Mouse (Mus musculus) inflammation-experienced regulatory T-cells, adult 6 months (primary cell): ENCODE results near the gene Ncor2. TPM values are rescaled to one million over a fixed set of nuclear protein-coding genes. Genes with fewer than 3 reads are reported as not detected.
A peak's percentile ranks its signal among the peaks of the same experiment; 100 is the strongest.

Experiments
- ATAC-seq: one replicate; pipeline ENCODE4 v1.8.0; 2017
- polyA plus RNA-seq, 3 experiments: library from polyadenylated mRNA; unstranded; fragments of 100-300 nt; shearing (Covaris generic); gene quantifications; one replicate each; pipeline ENCODE4 v1.2.1; 2017

Ncor2 gene
- polyA plus RNA-seq, 3 experiments from 2014 or later: 3.9 to 6.7 (median 4.7) TPM

DNA sequence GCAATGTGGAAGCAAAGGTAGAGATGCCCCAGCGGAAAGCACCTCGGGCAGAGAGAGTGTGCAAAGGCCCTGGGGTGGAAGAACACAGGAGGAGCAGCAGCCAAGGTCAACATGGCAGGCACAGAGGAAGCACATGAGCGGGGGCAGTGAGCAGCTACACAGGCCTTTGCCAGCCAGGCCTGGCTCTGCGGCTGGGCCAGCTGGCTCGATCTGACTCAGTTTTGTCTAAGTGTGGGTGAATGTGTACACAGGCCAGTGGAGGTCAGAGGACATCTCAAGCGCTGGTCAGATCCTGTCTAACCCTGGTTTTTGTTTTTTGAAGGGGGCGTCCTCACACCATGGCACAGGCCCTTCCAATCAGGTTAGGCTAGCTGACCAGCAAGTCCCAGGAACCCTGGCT lies 10.9 kb downstream of the Ncor2 start:
- ATAC-seq: no peak

DNA sequence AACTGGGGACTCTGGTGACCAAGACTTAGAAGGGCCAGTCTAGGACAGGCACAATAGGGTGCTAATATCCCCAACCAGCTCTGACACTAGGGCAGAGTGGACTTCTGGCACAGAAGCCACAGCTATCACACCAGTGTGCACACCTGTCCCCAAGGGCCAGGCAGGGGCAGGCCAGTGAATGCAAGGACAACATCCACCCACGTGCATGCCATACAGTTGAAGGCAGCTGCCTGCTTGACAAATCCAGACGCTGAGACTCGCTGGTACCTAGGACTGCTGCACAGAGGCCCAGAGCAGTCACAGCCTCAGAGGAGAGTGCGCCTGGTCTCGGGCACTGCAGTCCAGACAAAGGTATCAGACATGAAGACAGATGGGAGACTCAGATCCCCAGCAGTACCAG lies 11.5 kb downstream of the Ncor2 start:
- no peak for ATAC-seq

DNA sequence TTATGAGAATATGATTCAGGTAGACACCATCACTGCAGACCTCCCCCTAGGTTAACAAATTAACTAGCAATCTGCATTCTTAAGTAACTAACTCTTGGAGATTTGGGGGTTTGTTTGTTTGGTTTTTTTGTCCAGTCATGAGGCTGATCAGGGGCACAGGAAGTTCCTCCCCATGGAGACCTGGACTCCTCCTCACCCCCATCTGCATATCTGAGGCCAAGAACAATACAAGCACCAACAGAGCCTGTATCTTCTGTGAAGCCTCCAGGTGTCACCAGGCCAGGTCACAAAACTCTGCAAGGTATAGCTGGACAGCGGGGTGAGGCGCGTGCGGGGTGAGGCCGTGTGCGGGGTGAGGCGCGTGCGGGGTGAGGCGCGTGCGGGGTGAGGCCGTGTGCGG lies 13.0 kb downstream of the Ncor2 start:
- no peak for ATAC-seq

DNA sequence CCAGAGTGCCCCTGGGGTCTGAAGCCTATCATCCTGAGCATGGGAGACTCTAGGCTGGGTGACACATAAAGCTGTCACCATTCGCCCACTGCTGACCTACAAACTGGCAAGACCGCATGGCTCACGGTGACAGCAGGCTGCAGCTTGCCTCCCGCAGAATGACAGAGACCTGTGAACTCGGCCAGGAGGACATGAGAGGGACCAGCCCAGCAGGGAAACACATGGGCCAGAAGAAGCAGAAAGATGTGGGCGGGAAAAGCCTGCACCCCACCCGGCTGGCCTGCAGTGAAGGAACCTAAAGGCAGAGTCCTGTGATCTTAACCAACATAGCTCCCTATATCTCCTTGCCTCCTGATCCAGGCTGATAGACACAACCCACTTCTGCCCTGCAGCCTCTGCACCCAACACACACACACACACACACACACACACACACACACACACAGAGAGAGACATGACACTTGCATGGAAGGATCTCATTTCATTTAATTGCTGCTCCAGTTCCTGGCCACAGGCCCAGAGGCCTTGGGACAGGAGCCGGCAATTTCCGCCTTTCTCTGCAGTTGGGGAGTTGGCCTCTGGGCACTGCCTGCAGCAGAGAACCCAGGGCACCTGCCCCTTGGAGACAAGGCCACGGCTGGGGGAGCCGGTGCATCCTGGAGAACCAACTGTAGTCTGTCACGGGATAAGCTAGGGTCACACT lies 14.4 kb downstream of the Ncor2 start:
- no peak for ATAC-seq

DNA sequence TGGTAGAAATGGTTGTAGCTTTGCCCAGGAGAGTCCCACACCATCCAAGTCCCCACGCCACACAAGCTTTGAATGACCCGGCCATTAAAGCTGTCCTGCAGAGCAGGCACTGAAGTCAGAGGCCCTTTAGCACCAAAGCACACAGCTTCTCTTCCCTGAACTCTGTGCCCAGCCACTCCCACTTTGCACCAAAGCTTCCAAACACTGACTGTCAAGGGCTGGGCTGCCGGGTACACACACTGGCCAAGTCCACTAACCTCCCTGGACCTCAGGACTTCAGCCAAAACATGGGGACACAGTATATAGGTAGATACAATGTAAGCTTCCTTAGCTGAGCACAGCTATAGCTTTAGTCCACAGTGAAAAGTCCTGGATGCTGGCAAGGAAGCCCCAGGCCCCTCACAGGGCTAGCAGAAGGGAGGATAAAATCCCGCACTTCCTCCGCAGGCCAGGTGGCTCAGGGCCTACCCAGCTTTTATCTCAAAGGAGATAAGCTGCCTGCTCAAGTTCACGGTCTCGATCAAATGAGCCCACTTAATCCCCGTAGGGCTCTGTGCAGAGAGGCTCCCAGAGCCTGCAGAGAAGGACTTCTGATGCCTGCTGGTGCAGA lies 15.5 kb downstream of the Ncor2 start:
- no peak for ATAC-seq

DNA sequence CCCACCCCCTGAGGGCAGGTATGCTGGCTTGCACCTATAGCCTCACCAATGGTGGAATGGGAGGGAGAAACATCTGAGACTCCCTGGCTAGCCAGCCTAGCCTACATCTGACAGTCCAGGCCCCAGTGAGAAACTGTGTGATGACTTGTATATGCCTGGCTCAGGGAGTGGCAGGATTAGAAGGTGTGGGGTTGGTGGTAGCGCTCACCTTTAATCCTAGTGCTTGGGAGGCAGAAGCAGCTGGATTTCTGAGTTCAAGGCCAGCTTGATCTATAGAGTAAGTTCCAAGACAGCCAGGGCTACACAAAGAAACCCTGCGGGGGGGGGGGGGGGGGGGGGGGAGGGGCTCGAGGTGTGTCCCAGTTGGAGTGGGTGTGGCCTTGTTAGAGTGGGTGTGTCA lies 16.6 kb downstream of the Ncor2 start:
- no peak for ATAC-seq

DNA sequence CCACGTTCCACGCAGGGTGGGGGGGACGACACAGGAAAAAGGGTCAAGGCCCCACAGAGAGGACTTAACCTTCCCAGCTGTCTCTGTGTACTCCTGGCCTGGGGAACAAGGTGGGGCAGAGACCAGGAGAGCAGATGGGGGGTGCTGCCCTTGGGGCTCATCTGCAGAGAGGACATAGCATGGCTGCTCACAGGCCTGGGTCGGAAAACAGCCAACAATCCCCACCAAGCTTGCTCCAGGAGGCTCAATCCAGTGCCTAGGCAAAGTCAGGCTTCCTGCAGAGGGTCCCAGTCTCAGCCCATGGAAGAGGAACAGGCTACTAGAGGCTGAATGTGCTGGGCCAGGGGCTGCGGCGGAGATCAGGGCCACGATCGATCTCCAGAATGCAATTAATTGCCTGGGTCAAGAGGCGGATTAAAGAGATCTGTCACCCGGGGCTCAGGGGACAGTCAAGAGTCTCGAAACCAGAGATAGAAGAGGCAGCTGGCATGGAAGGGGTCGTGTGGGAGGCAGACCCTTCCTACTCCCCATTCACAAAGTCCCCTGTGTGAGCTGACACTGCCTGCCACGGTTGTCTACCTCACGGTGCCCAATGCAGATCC lies 19.1 kb downstream of the Ncor2 start:
- no peak for ATAC-seq

DNA sequence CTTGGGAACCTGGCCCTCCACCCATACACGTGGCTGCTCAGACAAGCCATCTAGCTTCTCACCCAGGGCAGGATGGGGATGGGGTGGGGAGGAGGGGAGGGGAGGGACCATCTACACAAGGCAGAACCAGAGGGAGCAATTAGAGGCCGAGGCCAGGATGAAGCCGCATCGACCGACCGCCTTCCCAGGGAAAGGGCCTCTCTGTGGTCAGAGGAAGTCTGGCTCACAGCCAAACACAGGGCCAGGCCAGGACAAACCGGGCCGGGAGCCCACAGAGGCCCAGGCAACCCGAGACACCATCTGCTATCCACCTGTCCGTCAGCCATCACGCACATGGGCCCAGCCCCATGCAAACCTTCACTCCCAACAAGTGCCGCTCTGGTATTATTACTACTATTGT lies 19.7 kb downstream of the Ncor2 start:
- ATAC-seq: no peak

DNA sequence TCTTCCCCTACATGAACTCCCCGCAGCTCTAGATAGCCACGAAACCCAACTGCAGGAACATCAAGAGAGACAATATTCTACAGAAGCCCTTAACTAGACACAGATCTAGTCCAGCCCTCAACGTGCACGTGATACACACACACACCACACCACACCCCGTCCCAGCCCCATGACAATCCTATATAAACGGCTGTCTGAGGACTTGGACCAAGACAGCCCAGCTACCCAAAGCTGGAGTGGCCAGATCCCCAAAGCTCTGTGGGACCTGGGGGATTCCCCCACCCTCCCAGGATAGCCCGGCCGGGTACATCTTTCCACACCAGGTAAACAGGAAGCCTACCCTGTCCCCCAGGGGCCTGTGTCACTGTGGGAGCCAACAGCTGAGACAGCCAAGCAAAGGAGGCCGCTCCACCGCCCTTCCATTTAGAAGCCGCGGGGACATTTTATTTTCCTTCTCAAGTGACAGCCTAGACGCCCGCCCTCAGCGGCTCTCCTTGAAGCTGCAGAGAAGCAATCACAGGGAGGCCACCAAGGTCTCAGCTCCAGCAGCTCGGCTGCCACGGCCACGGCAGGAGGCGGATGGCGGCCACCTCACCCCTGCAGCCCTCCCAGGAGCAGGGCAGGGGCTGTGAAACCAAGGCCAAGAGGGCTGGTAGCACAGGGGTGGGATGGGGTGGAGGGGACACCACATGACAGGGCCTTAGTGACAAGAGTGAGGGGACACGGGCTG lies 20.6 kb downstream of the Ncor2 start:
- ATAC-seq: peak; percentile 80

DNA sequence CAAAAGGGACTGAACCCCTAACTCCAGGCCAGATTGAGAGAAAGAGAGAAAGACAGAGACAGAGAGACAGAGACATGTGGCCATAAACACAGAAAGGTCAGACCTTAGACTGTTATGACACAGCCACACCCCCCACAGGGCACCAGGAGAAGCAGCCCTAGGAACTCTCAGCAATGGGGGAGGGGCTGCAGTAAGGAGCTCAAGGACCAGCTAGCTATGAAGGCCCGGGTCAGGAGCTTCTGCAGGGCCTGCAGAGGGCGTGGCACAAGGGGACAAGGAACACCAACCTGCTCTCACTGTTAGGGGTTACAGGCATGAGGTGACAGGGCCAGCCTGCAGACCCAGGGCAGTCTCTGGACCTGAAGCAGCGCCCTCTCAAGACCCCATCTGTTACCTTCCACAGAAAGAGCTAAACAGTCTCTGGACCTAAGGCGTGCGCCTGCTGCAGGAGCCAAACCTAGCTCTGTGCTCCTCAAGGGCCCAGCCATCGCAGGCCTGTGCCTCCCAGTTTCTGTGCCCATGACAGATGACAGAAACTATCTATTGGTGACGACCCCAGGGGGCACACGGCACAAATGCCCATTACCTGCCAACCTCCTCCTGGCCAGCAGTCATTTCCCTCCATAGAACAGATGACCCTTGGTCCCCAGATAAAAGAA lies 21.5 kb downstream of the Ncor2 start:
- ATAC-seq: no peak

DNA sequence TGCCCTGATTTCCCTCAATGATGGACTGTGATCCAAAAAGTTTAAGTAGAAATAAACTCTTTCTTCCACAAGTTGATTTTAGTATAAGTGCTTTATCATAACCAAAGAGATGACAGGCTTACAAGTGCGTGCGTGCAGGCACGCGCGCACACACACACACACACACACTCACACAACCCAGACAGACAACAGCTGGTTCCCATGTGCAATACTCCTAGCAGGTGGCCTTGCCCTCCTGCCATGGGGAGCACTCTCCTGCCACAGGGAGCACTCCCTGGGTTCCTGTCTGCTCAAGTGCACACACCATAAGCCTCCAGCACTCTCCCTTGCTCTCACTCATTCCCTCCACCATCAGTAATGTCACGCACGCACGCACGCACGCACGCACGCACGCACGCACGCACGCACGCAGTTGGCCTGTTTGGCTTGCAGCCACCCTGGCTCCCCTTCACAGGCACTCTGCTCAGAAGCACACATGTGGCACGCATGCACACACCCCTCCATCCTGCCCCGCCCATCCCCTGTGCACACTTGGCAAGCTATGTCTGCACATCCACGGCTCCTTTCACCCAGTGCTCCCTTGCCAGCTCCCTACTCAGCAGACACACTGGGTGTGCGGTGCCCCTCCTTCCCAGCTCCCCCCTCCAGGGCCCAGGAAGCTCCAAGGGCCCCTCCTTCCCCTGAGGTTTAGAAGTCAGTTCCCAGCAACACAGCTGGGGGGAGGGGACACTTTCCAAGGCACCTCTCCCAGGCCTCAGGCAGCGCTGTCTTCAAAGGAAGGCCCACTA lies 22.4 kb downstream of the Ncor2 start:
- ATAC-seq: no peak

DNA sequence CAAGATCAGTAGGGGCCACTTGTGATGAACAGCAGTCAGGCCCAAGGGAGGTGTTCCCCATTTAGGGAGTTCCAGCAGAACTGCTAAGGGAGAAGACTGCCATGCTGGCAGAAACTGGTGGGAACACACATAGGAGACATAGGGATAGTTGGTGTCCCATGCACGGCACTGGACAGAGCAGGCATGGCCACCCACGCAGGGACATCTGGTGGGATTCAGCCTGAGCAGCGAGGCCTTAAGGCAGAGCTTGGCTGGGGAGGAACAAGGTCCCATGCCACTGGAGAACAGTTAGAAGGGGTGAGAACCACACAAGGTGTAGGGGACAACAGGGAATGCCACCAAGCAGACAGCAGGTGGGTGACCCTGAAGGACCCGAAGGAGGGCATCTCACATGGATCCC lies 23.6 kb downstream of the Ncor2 start:
- ATAC-seq: no peak

DNA sequence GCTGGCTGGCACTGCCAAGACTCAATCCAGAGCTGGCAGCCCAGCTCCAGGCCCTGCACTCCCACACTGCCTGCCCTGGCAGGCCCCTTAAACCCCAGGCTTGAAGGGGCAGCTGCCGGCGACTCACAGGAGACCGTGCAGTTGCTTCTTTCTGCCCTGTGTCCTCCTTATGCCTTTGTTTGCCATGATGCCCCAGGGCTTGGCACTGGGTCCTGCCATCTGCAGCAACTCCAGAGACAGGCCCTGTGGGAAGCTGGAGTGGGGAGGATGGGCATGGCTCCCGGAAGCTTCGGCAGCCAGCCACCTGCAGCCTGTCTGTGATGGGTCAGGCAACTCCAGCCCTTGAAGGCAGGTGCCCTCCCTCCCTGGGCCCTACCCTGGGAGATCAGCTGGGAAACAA lies 24.0 kb downstream of the Ncor2 start:
- ATAC-seq: no peak

DNA sequence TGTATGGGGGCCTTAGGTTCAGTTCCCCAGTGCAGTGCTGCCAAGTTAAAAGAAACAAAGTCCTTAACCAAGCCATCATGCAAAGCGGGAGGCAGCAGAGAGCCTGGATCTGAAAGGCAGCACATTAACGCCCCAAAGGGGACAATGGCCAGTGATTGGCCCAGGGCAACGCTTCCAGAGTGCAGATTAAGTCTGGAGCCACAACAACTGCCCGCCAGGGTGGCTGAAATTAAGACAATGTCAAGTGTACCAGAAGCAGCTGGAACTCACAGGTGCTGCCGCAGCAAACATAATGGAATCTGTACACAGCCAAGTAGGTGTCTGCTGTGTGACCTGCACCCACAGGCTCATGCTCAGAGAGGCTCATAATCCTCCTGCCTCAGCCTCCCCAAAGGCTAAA lies 24.8 kb downstream of the Ncor2 start:
- ATAC-seq: no peak

DNA sequence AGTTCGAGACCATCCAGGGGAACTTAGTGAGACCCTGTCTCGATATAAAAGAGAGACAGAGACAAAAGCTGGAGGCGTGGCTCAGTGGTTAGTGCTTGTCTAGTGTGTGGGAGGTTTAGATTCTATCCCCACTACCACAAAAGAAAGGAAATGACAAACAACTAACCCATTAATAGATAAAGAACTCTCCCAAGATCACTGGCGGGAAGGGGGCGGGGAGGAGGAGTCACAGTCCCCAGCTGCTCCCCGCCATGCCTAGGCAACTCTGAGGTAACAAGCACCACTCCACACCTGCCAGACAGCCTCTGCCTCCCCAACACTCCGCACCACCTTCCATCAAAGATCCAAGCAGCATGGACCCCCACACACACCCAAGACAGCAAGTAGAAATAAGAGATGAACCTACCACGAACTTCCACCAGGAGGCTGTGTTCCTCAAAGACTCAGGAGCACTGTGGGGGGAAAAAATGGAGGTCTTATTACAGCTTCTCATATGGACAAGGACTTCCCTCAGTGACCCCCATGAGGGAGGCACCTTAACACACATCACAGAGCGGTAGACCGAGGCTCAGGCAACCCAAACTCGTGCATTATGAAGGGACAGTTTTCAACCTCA lies 25.7 kb downstream of the Ncor2 start:
- peak; percentile 71 for ATAC-seq

DNA sequence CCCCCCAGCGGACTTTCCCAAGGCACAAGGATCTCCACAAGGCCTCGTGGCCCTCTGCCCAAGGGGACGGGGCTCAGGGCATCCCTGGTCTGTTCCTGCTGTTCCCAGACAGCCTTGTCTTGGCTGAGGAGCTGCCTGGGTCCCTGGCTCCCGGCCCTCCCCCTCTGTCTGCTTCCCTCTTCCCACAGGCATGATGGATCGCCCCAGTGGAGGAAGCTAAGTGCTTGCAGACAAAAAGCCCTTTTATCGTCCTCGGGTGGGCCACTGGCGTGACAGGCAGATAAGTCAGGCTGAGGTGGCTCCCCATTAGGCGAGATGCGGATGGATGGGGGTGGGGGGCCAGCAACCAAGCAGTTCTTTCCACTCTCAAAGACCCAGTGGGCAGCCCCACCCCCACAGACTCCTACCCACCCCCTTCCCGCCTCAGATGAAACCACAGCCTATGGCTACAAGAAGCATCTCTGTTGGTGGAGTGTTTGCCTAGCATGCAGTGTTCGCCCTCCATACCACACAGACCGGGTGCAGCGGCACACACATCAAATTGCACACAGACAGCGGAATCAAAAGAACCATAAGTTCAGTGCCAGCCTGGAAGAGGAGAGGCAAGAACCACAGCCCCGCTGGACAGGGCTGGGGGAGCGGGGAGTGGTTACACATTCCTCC lies 27.0 kb downstream of the Ncor2 start:
- ATAC-seq: no peak

DNA sequence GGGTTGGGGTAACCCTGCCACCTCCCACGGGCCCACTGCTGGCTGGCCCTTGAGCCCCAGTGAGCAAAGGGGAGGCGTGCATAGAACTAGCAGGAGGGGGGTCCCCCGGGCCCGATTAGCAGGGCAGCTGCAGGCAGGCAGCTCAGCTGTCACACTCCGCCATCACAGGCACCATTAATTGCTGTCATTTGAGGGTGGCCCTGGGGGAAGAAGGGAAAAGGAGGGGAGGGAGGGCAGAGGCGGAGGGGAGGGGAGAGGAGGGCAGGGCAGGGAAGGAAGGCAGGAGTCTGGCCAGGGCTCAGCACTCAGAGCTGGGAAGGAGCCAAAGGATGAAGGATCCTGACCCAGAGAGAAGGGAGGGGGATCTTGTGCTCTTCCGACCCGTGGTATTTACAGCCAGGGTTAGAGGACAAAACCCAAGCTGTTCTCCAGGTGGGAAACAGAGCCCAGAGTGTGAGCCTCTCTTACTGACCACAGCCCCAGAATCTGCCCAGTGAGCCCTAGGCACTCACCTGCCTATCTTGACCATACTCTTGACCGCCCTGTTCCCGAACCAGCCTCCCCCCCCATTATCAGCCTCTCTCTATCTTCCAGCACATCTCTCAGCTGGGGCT lies 28.0 kb downstream of the Ncor2 start:
- ATAC-seq: no peak

DNA sequence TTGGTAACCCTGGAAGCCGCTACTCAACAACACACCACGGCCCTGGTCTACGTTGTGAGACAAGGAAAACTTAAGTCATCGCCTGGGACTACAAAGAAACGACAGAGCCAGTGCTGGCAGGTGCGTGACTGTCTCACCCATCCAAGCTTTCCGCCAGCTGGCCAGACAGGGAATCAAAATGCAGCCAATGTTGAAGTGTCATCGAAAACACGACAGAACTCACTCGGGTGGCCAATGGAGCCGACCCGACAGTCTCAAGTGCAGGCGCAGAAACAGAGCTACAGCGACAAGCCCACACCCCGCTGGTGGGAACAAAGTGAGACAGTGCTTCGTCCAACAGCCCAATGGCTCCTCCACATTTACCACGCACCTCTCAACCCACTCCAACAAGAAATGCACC lies 29.9 kb downstream of the Ncor2 start:
- no peak for ATAC-seq

DNA sequence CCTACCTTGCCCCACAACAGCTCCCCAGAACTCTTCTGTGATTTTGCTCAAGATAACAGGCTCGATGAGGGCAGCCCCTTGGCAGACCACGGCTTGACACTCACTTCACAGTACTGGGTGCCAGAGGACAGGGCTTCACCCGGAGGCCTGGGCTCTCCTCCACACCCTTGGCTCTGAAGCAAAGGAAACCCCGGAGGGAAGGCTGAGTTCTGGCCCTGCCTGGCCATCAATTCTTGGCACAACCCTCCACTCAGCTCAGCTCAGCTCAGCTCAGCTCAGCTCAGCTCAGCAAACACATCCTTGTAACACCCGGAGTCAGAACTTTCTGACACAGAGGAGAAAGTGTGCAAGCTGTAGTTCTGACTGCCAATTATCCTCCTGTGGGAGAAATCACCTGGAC lies 30.3 kb downstream of the Ncor2 start:
- no peak for ATAC-seq

DNA sequence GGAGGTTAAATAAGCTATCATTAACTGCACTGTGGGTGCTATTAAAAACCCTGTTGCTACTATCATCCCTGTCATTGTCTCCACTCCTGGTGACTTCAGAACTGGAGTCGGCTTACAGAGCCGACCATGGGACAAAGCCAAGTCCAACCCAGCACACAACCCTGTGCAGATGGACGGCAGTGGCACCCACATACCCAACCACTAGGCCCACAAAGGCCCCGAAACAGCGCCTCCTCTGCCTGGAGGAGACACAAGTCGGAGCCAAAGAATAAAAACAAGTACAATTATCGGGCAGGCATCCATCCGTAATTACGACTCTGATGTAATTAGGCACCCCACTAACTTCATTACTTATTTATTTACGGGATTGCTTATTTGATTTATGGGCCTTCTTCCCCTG lies 30.8 kb downstream of the Ncor2 start:
- ATAC-seq: no peak

DNA sequence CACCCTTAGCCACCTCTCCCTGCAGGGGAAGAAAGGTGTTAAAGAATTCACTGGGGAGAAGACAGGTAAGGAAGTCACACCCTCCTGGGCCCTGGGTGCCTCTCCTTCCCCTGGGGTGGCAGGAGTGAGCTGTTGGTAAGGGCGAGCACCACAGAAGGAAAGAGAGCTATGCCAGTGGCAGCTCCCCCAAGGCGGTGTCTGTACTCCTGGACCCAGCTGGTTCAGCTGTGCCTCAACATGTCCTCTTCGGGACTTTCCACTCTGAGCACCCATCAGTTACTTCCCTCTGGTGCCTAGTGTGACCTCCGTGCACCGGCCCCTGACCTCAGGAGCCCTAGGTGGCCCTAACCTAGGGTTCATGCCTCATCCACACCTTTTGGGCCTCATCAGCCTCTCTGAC lies 31.9 kb downstream of the Ncor2 start:
- no peak for ATAC-seq
